Mouse (Mus musculus) kidney, embryonic 16.5 days (tissue): ENCODE results near the gene Fam53b. TPM values are rescaled to one million over a fixed set of nuclear protein-coding genes. Genes with fewer than 3 reads are reported as not detected.

Source experiments
- ATAC-seq: fragments of 200-750 bp; cut with Nextera tagmentation; 2 replicates; pipeline ENCODE4 v1.8.0; 2017; ENCODE audit warnings: moderate TSS enrichment; ENCODE audit not compliant: low FRiP score, low TSS enrichment
- H3K27ac ChIP-seq: fragments of 300-500 bp; sonication (generic); 2 replicates; pipeline ENCODE4 v1.5.1; 2014; ENCODE audit warnings: low read length
- H3K27me3 ChIP-seq: fragments of 300-500 bp; sonication (generic); 2 replicates; pipeline ENCODE4 v1.6.1; 2014; ENCODE audit warnings: low read length, control low read depth, mixed read lengths; ENCODE audit not compliant: insufficient read depth
- H3K36me3 ChIP-seq: fragments of 300-500 bp; sonication (generic); 2 replicates; pipeline ENCODE4 v1.6.1; 2014; ENCODE audit warnings: low read length, control low read depth, mixed read lengths; ENCODE audit not compliant: insufficient read depth
- H3K4me1 ChIP-seq: fragments of 300-500 bp; sonication (generic); 2 replicates; pipeline ENCODE4 v1.6.1; 2014; ENCODE audit warnings: low read length, control low read depth, mixed read lengths; ENCODE audit not compliant: insufficient read depth
- H3K4me2 ChIP-seq: fragments of 300-500 bp; sonication (generic); replicated peaks from 2 replicates; pipeline ENCODE4 v1.6.1; 2014; ENCODE audit warnings: low read depth, low read length
- H3K4me3 ChIP-seq: fragments of 300-500 bp; sonication (generic); 2 replicates; pipeline ENCODE4 v1.5.1; 2014; ENCODE audit warnings: mild to moderate bottlenecking, low read length
- H3K9ac ChIP-seq: fragments of 300-500 bp; sonication (generic); replicated peaks from 2 replicates; pipeline ENCODE4 v1.6.1; 2014; ENCODE audit warnings: low read length
- H3K9me3 ChIP-seq: fragments of 300-500 bp; sonication (generic); 2 replicates; pipeline ENCODE4 v1.6.1; 2016; ENCODE audit warnings: low read length, control low read depth
- WGBS: fragments of 180-500 bp; shearing (Covaris S2); extraction: QIAGEN DNeasy Blood & Tissue Kit; methylation state at CpG from one replicate; pipeline ENCODE4 v1.1.7; 2014; 5-methylcytosine and 5-hydroxymethylcytosine counted together
- polyA plus RNA-seq: library from polyadenylated mRNA; unstranded; fragments of >200 nt; fragmentation: Nextera tagmentation; extraction: Ambion mirVana; gene quantifications from 2 replicates; pipeline ENCODE4 v1.2.1, GENCODE M21; 2015

Fam53b gene
- polyA plus RNA-seq, 1 experiment from 2014 or later = 22.5 TPM

DNA sequence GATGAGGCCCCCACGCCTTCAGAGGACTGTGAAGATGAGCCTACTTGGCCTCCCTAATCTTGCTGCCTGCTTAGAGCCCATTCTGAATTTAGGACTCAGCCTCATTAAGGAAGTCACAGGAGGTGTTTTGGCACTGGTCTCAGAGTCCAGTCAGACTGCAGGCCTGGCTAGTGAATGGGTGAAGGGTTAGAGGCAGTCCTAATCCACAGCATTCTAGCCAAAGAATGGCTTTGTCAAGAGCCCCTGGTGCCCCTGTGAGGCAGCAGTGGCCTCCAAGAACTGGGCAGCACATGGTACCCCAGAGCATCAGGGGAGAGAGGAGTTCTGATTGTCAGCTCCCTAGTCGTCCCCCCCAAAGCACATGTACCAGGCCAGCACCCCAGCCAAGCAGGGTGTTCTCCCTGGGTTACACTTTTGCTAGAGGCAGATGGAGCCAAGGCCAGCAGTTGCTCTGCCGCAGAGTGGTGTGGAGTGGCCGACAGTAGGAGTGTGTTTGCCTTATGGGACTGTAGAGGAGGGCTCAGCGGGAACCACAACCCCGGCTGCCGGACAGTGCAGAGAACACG is 109.3 kb downstream of the Fam53b start:
- Histone ChIP-seq H3K27ac (no peak overlapping the region), H3K36me3 (no peaks in the 10 kb centered on the region), H3K4me3 (no peak overlapping the region), H3K9ac (no peak overlapping the region), H3K9me3 (no peaks in the 10 kb centered on the region), H3K4me1 (0 out of 2 replicates have a peak, but pooled peaks cover 5% of the 10 kb centered on the region), H3K4me2 (no peak overlapping the region), H3K27me3 (no peaks in the 10 kb centered on the region)
- ATAC-seq = no peak
- WGBS = 84% methylated on average over 8 of the region's 8 CpGs

DNA sequence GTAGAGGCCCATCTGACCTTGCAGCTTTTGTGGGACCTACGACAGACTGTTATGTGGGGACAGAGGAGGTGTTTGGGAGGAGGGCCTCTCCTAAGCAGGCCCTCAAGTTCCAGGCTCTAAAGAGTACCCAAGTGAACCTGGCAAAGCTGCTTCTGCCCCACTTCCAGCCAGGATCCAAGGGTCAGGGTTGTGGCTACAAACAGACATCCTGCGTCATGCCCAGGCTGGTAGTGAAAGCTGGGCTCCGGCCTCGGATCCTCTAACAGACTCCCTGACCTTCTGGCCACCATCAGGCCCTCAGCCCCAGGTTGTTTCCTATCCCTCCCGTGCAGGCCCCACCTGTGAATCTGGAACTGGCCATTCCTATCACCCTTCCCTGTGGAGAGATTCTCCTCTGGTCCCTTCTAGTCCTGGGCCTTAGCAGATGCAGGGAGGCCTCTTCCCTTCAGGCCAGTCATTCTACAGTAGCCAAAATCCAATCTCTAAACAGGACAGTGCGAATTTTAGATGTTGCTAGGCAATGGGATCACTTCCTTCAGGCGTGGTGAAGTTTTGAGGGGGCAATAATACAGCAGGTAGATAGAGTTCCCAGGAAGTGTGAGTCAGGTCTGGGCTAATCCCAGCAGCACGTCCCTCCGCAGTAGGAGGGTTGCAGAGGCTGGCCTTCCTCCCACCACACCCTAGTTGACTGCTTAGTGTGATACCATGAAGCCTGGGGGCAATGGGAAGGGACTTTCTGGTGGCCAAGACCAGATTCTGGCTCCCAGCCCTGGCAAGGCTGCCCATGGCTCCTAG is 110.0 kb downstream of the Fam53b start:
- Histone ChIP-seq H3K36me3 (no peaks in the 10 kb centered on the region), H3K9ac (no peak overlapping the region), H3K27me3 (no peaks in the 10 kb centered on the region), H3K27ac (no peak overlapping the region), H3K4me2 (no peak overlapping the region), H3K9me3 (no peaks in the 10 kb centered on the region), H3K4me1 (0 out of 2 replicates have a peak, but pooled peaks cover 7% of the 10 kb centered on the region), H3K4me3 (no peak overlapping the region)
- WGBS = 81% methylated on average over 9 of the region's 9 CpGs
- no peak for ATAC-seq

DNA sequence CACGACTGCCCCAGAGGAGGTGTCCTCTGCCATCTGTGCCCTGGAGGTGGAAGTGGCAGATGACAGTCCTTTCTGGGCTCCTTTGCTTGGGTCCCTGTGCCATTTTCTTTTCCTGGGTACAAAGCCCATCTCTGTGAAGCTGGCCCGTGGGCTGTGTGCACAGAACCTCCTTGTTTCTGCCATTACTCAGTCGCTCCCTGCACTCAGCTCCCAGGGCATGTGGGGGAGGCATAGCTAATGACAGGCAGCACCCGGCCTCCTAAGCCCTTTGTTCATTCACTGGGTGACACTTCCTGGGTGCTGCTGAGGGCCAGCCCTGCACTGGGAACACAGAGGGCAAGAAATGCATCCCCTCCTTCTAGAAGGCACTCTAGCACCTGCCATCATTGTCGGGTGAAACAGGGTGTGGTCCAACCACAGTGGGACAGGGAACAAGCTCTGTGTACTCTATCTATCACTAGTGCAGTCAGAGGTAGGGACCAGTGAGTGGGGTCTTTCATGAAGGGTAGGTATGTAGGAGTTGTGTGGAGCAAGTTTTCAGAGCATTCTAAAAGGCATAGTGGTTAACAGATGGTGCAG is 111.1 kb downstream of the Fam53b start:
- H3K4me1 ChIP-seq = 0 out of 2 replicates have a peak, but pooled peaks cover 7% of the 10 kb centered on the region
- no peak for ATAC-seq
- H3K27ac ChIP-seq = no peak overlapping the region
- no peak overlapping the region for H3K4me2 ChIP-seq
- no peak overlapping the region for H3K9ac ChIP-seq
- no peaks in the 10 kb centered on the region for H3K27me3 ChIP-seq
- 70% methylated on average over 5 of the region's 5 CpGs for WGBS
- no peaks in the 10 kb centered on the region for H3K36me3 ChIP-seq
- H3K9me3 ChIP-seq = no peaks in the 10 kb centered on the region
- no peak overlapping the region for H3K4me3 ChIP-seq

DNA sequence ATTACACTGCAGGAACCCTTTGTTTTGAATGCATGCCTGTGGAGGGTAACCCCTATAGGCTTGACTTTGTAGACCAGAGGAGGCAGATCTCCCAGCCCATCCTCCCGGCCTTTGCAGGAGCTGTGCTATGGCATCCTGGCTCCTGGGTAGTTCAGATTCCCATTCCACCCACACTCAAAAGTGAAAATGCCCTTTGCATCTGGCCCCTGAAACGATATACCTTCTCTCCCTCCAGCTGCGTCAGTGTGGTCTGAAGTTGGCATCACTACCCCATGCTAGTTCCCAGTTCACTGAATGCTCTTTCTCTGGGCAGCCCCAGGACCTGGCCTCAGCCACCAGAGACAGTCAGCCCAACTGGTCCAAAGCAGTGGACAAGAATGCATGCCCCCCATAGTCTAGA is 111.7 kb downstream of the Fam53b start:
- Histone ChIP-seq H3K4me3 (no peak overlapping the region), H3K9me3 (no peaks in the 10 kb centered on the region), H3K27me3 (no peaks in the 10 kb centered on the region), H3K4me1 (0 out of 2 replicates have a peak, but pooled peaks cover 7% of the 10 kb centered on the region), H3K9ac (no peak overlapping the region), H3K4me2 (no peak overlapping the region), H3K36me3 (no peaks in the 10 kb centered on the region), H3K27ac (no peak overlapping the region)
- WGBS = 82% methylated on average over 3 of the region's 3 CpGs
- no peak for ATAC-seq

DNA sequence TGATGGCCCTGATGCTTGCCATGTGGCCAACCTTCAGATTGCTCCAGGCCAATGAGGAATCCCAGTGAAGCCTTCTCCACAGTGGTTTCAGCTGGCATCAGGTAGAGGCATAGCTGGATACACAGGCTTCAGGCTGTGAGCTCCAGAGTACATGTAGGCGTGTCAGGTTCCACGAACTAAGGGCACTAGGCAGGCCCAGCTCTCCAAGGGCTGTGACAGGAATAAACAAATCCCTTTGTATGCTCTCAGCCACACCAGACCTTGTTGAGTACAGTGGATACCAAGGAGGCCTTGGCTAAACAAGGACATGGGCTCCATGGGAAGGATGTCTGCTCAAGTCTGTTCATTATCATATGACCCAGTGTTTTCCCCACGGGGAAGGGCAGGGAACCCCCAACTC is 112.3 kb downstream of the Fam53b start:
- Histone ChIP-seq H3K4me1 (0 out of 2 replicates have a peak, but pooled peaks cover 7% of the 10 kb centered on the region), H3K9ac (no peak overlapping the region), H3K27ac (no peak overlapping the region), H3K36me3 (no peaks in the 10 kb centered on the region), H3K4me3 (no peak overlapping the region), H3K9me3 (no peaks in the 10 kb centered on the region), H3K4me2 (no peak overlapping the region), H3K27me3 (no peaks in the 10 kb centered on the region)
- WGBS = 90% methylated on average over 3 of the region's 3 CpGs
- ATAC-seq = no peak

DNA sequence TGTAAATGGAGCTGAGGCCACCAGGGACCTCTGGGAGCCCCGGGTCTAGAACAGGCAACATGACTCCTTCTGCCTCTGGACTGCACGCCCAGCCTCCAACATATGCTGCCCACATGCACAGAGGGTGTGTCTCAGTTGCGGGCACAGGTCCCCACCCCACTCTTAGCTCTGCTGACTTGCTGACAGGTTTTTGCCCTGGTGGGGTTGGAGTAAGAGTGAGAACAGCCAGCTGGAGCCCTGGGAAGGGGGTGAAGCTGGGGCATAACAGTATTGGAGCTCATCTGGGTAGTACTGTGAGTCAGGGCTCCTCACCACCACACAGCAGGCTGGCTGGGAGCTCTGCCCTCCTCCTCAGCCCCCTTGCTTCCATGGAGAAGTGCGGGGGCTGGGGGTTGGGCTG is 113.6 kb downstream of the Fam53b start:
- Histone ChIP-seq H3K4me3 (no peak overlapping the region), H3K27me3 (no peaks in the 10 kb centered on the region), H3K36me3 (no peaks in the 10 kb centered on the region), H3K4me1 (0 out of 2 replicates have a peak, but pooled peaks cover 7% of the 10 kb centered on the region), H3K4me2 (no peak overlapping the region), H3K9me3 (no peaks in the 10 kb centered on the region), H3K27ac (no peak overlapping the region), H3K9ac (no peak overlapping the region)
- 77% methylated on average over 4 of the region's 4 CpGs for WGBS
- ATAC-seq = no peak

DNA sequence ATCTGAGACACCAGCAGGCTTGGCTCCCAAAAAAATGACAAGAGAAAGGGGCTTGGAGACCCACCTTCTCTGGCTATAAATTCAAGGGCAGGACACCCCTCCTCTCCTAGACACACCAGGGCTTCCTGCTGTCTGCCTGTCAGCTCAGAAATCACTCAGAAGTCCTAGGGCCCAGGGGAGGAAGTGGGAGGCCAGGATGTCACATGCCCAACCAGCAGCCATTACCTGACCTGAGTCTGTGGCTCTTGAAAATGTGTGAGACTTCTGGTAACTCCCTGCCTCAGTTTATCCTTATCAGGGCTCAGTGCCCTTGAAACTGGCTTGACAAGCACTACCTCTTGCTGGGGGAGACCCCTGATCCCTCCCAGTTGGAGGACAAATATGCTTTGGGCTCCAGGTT is 114.0 kb downstream of the Fam53b start:
- Histone ChIP-seq H3K36me3 (no peaks in the 10 kb centered on the region), H3K9me3 (no peaks in the 10 kb centered on the region), H3K4me3 (no peak overlapping the region), H3K4me1 (0 out of 2 replicates have a peak, but pooled peaks cover 7% of the 10 kb centered on the region), H3K9ac (no peak overlapping the region), H3K27me3 (no peaks in the 10 kb centered on the region), H3K4me2 (no peak overlapping the region), H3K27ac (no peak overlapping the region)
- no peak for ATAC-seq

DNA sequence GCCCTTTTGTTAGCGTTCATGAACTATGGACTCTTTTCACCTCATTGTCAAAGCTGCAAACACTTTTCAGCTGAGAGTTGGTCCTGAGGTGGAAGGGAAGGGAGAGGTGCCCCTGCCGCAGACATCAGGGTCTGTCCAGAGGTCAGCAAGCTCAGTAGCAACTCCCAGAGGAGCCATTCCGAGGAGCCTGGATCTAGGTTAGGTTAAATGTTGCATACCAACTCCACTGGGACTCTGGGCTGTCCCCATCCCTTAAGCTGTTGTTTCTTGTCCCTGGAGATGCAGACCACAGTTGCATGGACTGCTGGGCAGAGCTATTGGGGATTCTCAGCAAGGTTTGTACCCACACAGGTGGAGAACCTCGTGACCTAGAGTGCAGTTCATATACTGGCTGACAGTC is 114.5 kb downstream of the Fam53b start:
- no peak overlapping the region for H3K4me3 ChIP-seq
- no peaks in the 10 kb centered on the region for H3K9me3 ChIP-seq
- no peaks in the 10 kb centered on the region for H3K36me3 ChIP-seq
- H3K9ac ChIP-seq = no peak overlapping the region
- H3K4me2 ChIP-seq = no peak overlapping the region
- ATAC-seq = no peak
- H3K4me1 ChIP-seq = 0 out of 2 replicates have a peak, but pooled peaks cover 7% of the 10 kb centered on the region
- no peak overlapping the region for H3K27ac ChIP-seq
- H3K27me3 ChIP-seq = no peaks in the 10 kb centered on the region
- 56% methylated on average over 4 of the region's 4 CpGs for WGBS

DNA sequence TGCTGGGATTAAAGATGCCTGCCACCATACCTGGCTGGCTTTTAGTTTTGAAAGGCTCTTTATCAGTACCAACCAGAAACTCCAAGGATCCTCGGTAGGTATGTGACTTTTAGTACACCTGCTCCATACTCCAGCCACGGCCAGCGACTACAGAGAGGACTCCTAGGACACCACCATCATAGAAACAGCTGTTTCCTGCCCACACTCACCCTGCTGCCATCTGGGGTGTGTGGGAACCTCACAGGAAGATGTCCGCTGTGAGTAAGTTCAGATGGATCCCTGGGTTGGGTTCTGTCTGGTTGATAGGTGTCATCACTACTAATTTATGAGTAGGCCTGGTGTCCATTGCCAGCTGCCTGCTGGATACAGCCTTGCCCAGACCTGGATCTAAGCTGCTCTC is 114.9 kb downstream of the Fam53b start:
- no peaks in the 10 kb centered on the region for H3K27me3 ChIP-seq
- ATAC-seq = no peak
- WGBS = 83% methylated on average over 4 of the region's 4 CpGs
- no peak overlapping the region for H3K27ac ChIP-seq
- no peaks in the 10 kb centered on the region for H3K9me3 ChIP-seq
- no peak overlapping the region for H3K9ac ChIP-seq
- H3K36me3 ChIP-seq = no peaks in the 10 kb centered on the region
- no peak overlapping the region for H3K4me2 ChIP-seq
- H3K4me1 ChIP-seq = 0 out of 2 replicates have a peak, but pooled peaks cover 7% of the 10 kb centered on the region
- H3K4me3 ChIP-seq = no peak overlapping the region
